Mouse (Mus musculus) G1E-ER4 (cell line): Measurements from ENCODE around the gene Ifitm6. TPM values are rescaled to one million over a fixed set of nuclear protein-coding genes. Genes with fewer than 3 reads are reported as not detected.
"Not testable (repeated sequence)": the region's sequence is repeated elsewhere in the genome, so short reads cannot be mapped to it uniquely, and the experiment has no call there.

ENCODE experiments used
- GATA1 ChIP-seq: IDR thresholded peaks from one replicate; pipeline ENCODE4 v1.8.0; 2012; ENCODE audit warnings: low read length, inconsistent platforms
- polyA plus RNA-seq: library from polyadenylated mRNA; stranded (reverse); fragments of >175 nt; gene quantifications from 2 replicates; pipeline ENCODE4 v1.2.3, GENCODE M21; 2012

The Ifitm6 gene
- not detected in 2 replicates for polyA plus RNA-seq

DNA sequence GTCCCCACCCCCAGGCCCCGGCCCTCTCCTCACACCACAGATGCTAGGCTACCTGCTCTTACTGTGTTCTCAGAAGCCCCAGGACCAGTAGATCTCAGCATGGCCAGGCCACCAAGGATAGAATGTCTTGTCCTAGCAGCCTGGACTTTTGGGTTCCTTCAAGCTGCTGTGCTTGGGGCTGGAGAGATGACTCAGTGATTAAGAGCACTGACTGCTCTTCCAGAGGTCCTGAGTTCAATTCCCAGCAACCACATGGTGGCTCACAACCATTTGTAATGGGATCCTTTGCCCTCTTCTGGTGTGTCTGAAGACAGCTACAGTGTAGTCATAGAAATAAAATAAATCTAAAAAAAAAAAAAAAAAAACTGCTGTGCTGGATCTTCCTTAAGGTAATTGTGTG lies at the start of gene Ifitm6:
Gene Ifitm6 (minus strand): TSS at position 101 of the 400 bp plus-strand sequence.
- not testable (repeated sequence) for TF ChIP-seq GATA1

DNA sequence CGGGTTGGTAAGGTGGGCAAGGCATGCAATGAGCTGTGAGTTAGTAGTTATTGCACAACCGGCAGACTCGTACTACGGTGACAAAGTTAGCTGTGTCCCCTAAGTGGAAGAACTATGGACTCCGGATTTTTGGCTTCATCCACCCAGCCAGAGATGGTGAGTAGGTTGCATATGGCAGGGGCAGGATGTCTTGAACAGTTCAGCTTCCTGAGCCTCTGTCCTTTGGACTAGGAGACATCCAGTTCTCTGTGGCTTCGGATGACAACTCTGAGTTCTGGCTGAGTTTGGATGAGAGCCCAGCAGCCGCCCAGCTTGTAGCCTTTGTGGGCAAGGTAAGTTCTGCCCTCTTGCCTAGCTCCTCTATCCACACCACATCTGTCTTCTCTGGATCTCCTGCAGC lies 46.9 kb upstream of the Ifitm6 start:
- no peak for TF ChIP-seq GATA1

DNA sequence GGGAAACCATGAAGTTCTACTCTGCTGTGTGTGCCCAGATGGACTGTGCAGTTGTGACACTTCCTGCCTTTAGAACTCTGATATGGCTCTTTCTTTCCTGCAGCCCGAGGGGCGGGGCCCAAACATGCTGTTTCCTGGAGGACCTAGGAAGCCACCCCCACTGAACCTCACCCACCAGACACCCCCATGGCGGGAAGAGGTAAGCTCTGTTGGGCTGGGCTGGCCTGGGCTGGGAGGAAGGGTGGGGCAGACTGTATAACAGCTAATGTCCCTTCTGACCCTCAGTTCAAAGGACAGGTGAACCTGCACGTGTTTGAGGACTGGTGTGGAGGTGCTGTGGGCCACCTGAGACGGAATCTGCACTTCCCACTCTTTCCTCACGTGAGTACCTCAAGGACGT lies 46.5 kb upstream of the Ifitm6 start:
- no peak for TF ChIP-seq GATA1

DNA sequence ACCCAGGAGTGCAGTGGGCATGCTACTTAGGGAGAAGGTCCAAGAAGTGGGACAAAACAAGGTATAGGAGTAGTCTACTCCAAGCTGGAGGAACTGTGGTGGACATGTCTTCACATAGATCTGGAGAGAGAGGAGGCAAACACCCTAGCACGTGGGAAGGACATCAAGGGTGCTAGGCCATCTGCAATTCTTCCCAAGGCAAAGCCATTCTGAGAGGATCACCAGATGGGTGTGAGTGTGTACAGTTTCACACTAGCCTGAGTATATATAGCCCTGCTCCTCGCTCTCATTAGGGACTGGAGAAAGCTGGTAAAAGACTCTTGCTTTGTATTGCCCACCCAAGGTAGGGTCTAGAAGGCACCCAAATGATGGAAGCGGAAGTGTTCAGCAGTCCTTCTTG lies 45.6 kb upstream of the Ifitm6 start:
- TF ChIP-seq GATA1 = no peak

DNA sequence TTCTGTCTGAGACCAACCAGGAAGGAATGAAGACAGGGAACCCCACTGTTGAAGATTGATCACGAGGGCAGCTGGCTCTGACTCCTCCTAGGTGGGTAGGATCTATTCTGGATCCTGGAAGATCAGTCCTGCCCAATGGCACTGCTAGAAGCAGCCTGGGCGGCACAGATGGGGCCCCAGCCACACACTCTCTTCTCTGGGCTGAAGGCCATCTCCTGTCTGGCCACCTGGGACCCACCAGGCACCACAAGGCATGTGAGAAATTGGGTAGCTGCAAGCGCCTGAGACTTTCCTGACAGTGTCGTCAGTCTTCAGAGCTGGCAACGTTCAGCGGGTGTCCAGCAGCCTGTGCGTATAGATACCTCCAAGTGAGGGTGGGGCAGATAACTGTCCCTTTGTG lies 44.8 kb upstream of the Ifitm6 start:
- TF ChIP-seq GATA1 = no peak

DNA sequence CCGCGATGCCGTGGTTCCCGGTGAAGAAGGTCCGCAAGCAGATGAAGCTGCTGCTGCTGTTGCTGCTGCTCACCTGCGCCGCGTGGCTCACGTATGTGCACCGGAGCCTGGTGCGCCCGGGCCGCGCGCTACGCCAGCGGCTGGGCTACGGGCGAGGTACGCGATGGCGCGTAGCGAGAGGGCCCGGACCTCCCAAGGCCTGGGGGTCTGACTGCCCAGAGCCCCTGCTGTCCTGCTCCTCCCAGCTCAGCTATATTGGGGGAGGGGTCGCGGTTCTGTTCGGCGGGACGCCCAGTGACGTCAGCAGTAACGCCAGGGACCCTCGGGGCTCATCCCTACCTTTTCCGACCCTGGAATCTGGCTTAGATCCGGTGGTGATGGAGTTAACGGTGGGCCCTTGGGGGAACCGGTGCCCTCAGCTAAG lies 43.6 kb upstream of the Ifitm6 start:
- no peak for TF ChIP-seq GATA1

DNA sequence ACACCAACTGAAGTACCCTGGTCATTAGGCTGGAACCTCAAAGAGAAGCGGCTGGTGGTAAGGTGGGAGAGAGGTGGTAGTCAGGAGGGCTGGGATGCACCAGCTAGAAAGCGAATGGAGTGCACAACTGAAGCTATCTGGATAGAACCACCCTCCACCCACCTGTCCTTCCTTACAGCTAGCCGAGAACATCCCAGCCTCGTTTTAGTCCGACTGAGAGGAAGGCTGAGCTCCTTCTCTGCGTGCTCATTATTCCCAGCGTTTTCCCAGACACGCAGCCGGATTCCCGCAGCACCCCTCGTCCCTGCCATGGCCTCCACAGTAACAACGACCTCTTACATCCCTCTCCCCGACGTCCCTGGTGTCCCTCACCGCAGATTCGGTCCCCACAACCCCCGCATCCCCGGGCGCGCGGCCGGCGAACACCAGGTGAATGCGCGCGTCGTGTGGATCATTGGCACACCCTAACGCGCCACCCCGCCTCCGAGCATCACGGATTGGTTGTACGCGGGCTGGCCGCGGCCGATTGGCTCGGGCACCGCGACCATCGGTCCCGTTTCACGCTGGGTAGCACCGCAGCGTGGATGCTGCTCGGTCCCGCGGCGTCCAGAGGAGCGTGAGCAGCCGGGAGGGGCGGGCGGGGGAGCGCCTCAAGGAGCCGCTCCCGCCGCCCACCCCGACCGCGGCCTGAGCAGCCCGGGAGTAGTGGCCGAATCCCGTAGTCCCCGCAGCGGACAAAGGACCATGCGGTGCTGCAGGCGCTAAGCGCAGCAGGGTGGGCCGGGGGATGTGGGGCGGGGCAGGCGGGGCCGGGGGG lies 42.9 kb upstream of the Ifitm6 start, which contains the start of gene B4galnt4:
Gene B4galnt4 (plus strand): TSS at position 679 of the 817 bp plus-strand sequence.
- TF ChIP-seq GATA1 = no peak

DNA sequence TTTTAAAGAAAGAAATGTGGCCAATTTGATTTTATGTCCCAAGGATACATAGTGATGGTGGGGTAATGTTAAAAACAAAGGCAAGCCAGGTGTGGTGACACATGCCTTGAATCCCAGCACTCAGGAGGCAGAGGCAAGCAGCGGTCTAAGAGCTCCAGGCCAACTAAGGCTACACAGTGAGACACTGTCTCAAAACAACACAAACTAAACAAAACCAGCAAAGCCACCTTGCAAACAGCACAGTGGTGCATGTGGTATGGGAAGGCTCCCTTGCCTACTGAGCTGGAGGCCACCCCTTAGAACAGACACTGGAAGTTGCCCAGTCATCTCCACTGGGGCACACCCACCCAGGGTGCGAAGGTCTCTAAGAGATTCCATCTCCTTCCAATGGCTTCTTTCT lies 42.2 kb upstream of the Ifitm6 start:
- no peak for TF ChIP-seq GATA1

DNA sequence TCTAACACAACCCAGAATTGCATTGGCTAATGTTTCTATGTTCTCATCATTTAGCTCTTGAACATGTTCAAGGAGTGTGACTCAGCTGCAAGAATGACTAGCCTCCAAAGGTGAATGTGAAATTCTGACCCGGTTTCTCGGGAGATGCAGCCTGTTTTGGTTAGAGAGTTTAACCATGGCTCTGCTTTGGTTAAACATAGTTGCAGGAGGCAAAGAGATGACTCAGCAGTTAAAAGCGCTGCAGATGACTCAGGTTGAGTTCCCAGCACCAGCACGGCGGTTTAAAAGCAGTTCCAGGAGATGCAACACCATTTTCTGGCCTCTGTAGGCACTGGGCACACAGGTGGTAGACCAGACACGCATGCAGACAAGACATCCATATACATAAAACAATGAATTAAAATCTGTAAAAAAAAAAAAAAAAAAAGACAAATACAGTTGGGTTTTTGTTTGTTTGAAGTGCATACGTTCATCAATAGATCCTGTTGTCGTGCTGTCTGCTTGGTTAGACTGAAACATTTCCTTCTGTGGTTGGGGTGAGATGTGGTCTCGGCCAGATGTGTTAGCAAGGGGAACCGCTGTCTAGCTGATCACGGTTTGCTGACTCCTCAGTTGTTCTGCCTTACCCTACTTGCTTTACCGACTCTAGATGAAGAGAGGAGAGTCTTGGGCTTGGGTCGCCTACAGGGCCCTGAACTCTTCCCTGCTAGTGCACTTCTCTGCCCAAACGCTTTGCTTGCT lies 41.0 kb upstream of the Ifitm6 start:
- TF ChIP-seq GATA1 = no peak

DNA sequence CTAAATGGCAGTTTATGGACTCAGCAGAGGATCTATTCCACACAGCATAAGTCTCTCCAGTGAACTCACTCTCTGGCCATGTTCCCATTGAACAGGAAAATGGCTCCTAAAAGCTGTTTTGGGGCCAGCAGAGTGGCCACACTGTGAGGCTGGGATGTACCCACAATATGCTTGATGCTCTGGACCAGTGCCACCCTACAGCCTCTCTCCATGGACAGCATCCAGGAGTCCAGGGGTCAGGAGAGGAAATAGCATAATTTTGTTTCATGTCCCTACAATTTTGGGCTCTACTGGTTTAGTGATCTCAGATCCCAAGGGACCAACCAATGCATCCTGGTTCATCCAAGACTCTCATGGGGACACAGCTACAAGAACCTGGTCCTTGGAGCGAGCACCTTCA lies 39.8 kb upstream of the Ifitm6 start:
- no peak for TF ChIP-seq GATA1

DNA sequence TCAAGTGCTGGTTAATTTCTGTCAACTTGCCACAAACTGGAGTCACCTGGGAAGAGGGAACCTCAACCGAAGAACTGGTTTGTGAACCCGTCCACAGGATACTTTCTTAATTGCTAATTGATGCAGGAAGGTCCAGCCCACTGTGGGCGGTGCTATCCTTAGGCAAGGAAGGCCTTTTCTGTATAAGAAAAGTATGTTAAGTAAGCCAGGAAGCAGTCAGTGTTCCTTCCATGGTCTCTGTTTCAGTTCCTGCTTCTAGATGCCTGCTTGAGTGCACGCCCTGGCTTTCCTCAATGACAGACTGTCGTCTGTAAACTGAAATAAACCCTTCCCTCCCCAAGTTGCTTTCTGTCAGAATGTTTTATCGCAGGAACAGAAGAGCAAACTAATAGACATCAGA lies 39.3 kb upstream of the Ifitm6 start:
- no peak for TF ChIP-seq GATA1

DNA sequence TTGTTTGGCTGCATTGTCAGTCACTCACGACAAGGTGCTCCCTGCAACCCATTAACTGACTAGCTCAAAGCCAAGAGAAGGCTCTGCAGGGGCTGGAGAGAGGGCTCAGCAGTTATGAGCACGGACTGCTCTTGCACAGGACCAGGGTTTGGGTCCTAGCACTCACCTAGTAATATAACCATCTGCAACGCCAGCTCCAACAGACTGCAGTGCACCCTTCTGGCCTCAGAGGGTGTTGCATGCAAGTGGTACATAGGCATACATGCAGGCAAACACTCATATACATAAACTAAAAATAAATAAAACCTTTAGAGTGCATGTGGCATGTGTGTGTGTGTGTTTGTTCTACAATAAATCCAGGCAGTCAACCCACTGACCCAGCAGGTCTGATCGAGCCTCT lies 38.1 kb upstream of the Ifitm6 start:
- no peak for TF ChIP-seq GATA1

DNA sequence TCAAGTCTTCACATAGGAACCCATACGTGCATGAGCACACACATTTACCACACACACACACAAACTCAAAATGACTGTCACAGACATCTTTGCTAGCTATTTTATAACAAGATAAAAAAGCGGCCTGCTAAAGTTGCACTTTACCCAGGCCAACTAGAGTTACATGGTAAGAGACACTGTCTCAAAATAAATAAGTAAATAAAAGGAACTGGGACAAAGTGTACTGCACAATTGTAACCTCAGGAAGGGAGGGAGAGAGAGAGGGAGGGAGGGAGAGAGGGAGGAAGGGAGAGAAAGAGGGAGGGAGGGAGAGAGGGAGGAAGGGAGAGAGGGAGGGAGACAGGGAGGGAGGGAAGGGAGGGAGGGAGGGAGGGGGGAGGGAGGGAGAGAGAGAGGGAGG lies 34.7 kb upstream of the Ifitm6 start:
- no peak for TF ChIP-seq GATA1

DNA sequence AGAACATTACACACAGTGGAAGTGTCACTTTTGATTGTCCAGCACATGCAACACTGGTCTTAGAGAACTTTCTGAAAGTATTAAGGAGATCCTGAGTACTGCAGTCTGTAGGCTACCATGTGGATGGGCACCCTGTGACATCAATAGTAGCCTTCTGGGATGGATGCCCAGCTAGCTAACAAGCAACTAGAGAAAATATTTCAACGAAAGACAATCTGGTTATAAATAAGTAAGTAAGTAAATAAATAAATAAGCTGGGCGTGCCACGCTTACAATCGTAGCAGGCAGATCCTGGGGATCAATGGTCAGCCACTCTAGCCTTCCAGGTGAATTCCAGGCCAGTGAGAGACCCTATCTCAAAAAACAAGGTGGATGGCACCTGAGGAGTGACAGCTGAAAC lies 34.3 kb upstream of the Ifitm6 start:
- TF ChIP-seq GATA1 = no peak

DNA sequence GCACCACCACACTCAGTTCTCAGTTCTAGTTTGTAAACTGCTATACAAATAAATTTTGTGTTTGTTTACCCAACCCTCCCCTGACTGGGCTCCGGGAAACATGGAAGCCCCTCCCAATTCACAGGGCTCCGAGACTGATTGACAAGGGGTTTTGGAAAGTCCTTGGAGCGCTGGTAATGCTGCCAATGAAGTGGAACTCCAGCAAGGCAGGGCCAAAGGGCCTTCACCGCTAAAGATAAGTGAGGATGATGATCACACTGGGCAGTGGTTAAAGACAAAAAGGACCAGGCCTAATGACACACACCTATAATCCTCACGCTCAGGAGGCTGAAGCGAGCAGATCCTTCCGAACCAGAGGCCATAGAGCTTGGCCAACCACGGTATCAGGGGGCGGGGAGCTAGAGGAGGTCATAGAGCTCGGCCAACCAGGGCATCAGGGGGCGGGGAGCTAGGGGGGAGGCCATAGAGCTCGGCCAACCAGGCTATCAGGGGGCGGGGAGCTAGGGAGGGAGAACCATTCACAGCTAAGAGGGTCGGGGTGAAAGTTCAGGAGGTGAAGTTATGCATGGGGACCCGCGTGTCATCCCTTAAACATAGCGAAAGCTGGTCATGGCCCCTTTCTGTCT lies 33.4 kb upstream of the Ifitm6 start:
- no peak for TF ChIP-seq GATA1

DNA sequence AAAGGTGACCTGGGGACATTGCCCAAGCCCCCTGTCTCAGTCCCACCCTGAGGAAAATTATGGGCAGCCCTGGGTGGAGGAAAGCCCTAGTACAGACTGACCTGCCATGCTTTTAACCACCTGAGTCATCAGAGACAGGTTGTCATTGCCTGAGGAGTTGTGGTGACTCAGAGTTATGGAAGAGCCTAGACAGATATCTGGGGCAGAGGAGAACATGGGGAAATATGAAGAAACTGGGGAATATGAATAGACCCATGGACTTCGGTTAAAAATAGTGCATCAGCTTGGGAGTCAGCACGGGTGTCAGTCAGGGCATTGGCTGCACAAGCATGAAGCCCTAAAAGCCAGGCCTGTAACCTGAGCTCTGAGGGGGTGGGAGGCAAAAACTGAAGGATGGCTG lies 31.6 kb upstream of the Ifitm6 start:
- no peak for TF ChIP-seq GATA1
